Mouse (Mus musculus) liver, adult 2 months (tissue): ENCODE measurements around the gene Commd9. TPM values are rescaled to one million over a fixed set of nuclear protein-coding genes. Genes with fewer than 3 reads are reported as not detected.

Experiments used
- DNase-seq: peaks from one replicate; pipeline ENCODE4 v3.0.0-alpha.2; 2011; ENCODE audit warnings: low read depth, low spot score; ENCODE audit errors: extremely low read depth
- H3K27ac ChIP-seq: fragments of 200-500 bp; replicated peaks from 2 replicates; pipeline ENCODE4 v1.5.1; 2012; ENCODE audit warnings: low read depth, mild to moderate bottlenecking, control low read depth, inconsistent platforms, low read length; ENCODE audit not compliant: insufficient read depth
- H3K27me3 ChIP-seq: fragments of 200-500 bp; 2 replicates; pipeline ENCODE4 v1.6.1; 2012; ENCODE audit warnings: mild to moderate bottlenecking, moderate library complexity, low read length, inconsistent platforms; ENCODE audit not compliant: control insufficient read depth, insufficient read depth
- H3K36me3 ChIP-seq: fragments of 200-500 bp; 2 replicates; pipeline ENCODE4 v1.6.1; 2012; ENCODE audit warnings: low read length, inconsistent platforms; ENCODE audit not compliant: control insufficient read depth, insufficient read depth
- H3K4me1 ChIP-seq: fragments of 200-500 bp; 2 replicates; pipeline ENCODE4 v1.6.1; 2011; ENCODE audit warnings: low read length; ENCODE audit not compliant: control insufficient read depth, insufficient read depth
- H3K4me3 ChIP-seq: fragments of 200-500 bp; 2 replicates; pipeline ENCODE4 v1.5.1; 2011; ENCODE audit warnings: low read depth, mild to moderate bottlenecking, control low read depth, low read length, moderate library complexity; ENCODE audit not compliant: insufficient read depth
- H3K79me2 ChIP-seq: fragments of 200-500 bp; 2 replicates; pipeline ENCODE4 v1.6.1; 2012; ENCODE audit warnings: inconsistent platforms, mild to moderate bottlenecking, low read length, moderate library complexity; ENCODE audit not compliant: control insufficient read depth, insufficient read depth
- H3K9ac ChIP-seq: fragments of 200-500 bp; 2 replicates; pipeline ENCODE4 v1.6.1; 2012; ENCODE audit warnings: low read depth, mild to moderate bottlenecking, control low read depth, inconsistent platforms, low read length
- CTCF ChIP-seq: fragments of 200-500 bp; IDR thresholded peaks from 2 replicates; pipeline ENCODE4 v1.5.1; 2011; ENCODE audit warnings: low read depth, low read length, control low read depth
- POLR2A ChIP-seq: fragments of 200-500 bp; IDR thresholded peaks from 2 replicates; pipeline ENCODE4 v1.6.1; 2011; ENCODE audit warnings: low read length, control low read depth; ENCODE audit not compliant: insufficient read depth; ENCODE audit errors: extremely low read depth
- WGBS: fragments of 180-500 bp; shearing (Covaris S2); methylation state at CpG from one replicate; pipeline ENCODE4 v1.1.7; 2018; 5-methylcytosine and 5-hydroxymethylcytosine counted together
- polyA plus RNA-seq: library from polyadenylated mRNA; depleted of rRNA; stranded (reverse); fragments of >200 nt; gene quantifications from 2 replicates; pipeline ENCODE4 v1.2.3, GENCODE M21; 2012
- total RNA-seq: library from RNA; depleted of rRNA; stranded (reverse); fragments of >200 nt; gene quantifications from 2 replicates; pipeline ENCODE4 v1.2.3, GENCODE M21; 2014

The Commd9 gene
- total and polyA plus RNA-seq, 2 experiments = 26.6 to 44.1 TPM

DNA sequence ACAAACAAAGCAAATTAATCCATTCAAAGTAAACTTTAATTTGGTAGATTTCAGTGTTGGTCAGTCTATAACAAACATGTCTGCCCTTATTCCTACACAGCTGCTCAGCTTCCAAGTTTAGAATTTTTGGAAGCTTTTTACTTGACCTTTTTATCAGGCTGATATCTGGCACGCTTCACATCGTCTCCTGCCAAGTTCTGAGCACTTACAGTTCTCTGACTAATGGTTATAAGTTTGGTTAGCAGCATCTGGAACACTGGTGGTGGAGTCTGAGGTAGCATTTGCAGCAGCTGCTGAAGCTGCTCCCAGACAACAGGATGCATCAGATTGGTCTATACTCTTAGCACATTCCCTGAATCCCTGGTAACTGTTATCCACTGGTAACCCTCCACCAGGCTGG, 1.8 kb upstream of the Commd9 start:
- no peaks in the 10 kb centered on the region for H3K36me3 ChIP-seq
- H3K79me2 ChIP-seq = peaks cover 10% of the 10 kb centered on the region; the same call in 1 of the 2 replicates
- no peaks in the 10 kb centered on the region for H3K27me3 ChIP-seq
- DNase-seq = peak; percentile 68
- 24% methylated on average over 2 of the region's 2 CpGs for WGBS
- 0 out of 2 replicates have a peak, but pooled peaks cover 3% of the 10 kb centered on the region for H3K4me1 ChIP-seq
- H3K27ac ChIP-seq = no peak overlapping the region
- H3K9ac ChIP-seq = no peak overlapping the region
- no peak overlapping the region for H3K4me3 ChIP-seq
- TF ChIP-seq CTCF (no peak), POLR2A (no peak)

DNA sequence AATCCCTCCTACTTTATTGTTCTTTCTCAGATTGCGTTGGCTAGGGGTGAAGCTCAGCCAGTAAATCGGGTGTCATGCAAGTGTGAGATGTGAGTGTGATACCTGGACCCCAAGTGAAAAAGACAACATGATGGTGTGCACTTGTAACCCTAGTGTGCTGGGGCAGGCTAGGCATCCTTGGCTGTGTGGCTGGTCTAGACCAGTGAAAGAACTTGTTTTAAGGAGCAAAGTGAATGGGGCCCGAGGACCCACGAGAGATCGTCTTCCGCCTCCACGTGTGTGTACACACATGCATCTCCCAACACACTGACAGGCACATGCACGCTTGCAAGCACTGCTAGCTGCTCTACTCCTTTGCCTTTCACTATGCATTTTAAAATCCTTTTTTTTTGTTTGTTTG, 2.8 kb downstream of the Commd9 start:
- Histone ChIP-seq H3K27ac (no peak overlapping the region), H3K79me2 (peaks cover 19% of the 10 kb centered on the region; the same call in 1 of the 2 replicates), H3K4me1 (0 out of 2 replicates have a peak, but pooled peaks cover 3% of the 10 kb centered on the region), H3K9ac (no peak overlapping the region), H3K4me3 (no peak overlapping the region), H3K36me3 (no peaks in the 10 kb centered on the region), H3K27me3 (no peaks in the 10 kb centered on the region)
- no peak for TF ChIP-seq POLR2A
- no peak for TF ChIP-seq CTCF
- no peak for DNase-seq
- WGBS = 93% methylated on average over 8 of the region's 8 CpGs

DNA sequence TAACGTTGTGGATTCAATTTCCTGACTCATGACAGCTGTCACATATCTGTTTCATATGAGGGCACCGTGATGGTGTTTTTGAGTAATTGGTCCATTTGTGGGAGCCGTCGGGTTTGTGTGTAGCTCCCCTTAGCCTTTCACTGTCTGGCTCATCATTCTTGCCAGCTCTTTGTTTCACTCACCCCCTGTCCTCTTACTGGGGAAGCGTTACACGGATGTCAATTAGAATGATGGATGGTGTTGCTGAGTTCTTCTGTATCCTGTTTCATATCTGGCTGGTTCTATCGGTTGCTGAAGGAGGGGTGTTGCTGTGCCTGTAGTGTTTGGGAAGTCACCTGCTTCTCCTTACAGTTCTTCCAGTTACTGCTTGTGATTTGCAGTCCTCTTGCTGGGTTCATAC, 5.1 kb downstream of the Commd9 start:
- Histone ChIP-seq H3K27me3 (no peaks in the 10 kb centered on the region), H3K4me1 (0 out of 2 replicates have a peak, but pooled peaks cover 3% of the 10 kb centered on the region), H3K79me2 (peaks cover 22% of the 10 kb centered on the region; the same call in 1 of the 2 replicates), H3K4me3 (no peak overlapping the region), H3K27ac (no peak overlapping the region), H3K9ac (no peak overlapping the region), H3K36me3 (no peaks in the 10 kb centered on the region; the same call in 1 of the 2 replicates)
- WGBS = 75% methylated on average over 7 of the region's 7 CpGs
- DNase-seq = no peak
- no peak for TF ChIP-seq CTCF
- TF ChIP-seq POLR2A = no peak

DNA sequence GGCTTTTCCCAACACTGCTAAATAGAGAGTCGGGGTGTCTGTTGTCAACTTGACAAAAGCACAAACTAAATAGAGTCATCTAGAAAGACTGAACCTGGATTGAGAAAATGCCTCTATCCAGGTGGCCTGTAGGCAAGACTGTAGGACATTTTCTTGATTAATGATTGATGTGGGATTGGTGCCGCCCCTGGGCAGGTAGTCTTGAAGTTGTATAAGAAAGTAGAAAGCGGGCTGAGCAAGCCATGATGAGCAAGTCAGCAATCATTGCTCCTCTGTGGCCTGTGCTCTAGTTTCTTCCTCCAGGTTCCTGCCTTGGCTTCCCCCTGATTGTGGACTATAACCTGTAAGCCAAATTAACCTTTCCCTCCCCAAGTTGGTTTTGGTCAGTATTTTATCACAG, 8.1 kb downstream of the Commd9 start:
- no peak overlapping the region for H3K27ac ChIP-seq
- TF ChIP-seq POLR2A (no peak), CTCF (no peak)
- H3K4me3 ChIP-seq = no peak overlapping the region
- 89% methylated on average over 3 of the region's 3 CpGs for WGBS
- H3K79me2 ChIP-seq = peaks cover 12% of the 10 kb centered on the region; the same call in 1 of the 2 replicates
- H3K4me1 ChIP-seq = no peaks in the 10 kb centered on the region
- no peaks in the 10 kb centered on the region for H3K27me3 ChIP-seq
- no peak overlapping the region for H3K9ac ChIP-seq
- peaks cover 4% of the 10 kb centered on the region; the same call in 1 of the 2 replicates for H3K36me3 ChIP-seq
- no peak for DNase-seq

DNA sequence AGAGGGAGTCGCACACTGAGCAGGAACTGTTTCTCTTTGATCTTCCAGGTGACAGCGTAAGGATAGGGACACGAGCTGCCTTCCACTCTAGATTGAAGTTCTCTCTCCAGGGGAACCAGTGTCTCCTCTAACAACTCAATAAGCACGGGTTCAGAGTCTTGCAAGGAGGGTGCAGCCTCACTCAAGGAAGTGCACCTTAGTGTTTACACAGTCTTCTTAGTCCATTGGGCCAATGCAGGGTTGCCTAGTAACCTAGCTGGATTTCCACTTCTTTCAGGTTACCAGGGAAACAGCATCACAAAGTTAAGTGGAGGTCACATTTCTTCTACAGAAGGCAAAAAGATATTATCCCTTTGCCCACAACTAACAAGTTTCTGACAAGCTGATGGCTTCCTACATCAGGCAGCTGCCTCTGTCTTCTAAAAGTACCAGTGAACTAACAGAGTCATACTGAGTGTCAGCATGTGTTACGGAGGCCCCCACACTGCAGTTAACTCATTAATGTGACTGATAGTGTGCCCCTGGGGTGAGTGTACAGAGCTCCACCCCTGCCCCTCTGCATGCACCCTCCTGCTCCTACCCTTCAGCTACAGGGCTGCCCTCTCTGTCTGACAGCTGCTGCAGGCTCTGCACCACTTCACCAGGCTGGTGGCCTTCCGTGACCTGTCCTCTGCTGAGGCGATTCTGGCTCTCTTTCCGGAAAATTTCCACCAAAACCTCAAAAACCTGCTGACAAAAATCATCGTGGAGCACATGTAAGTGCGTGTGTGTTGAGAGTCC, 10.6 kb downstream of the Commd9 start:
- no peak for DNase-seq
- H3K9ac ChIP-seq = no peak overlapping the region
- peaks cover 4% of the 10 kb centered on the region; the same call in 1 of the 2 replicates for H3K36me3 ChIP-seq
- TF ChIP-seq CTCF (no peak), POLR2A (no peak)
- peaks cover 8% of the 10 kb centered on the region; the same call in 1 of the 2 replicates for H3K79me2 ChIP-seq
- H3K27me3 ChIP-seq = no peaks in the 10 kb centered on the region
- no peak overlapping the region for H3K4me3 ChIP-seq
- H3K4me1 ChIP-seq = no peaks in the 10 kb centered on the region
- no peak overlapping the region for H3K27ac ChIP-seq
- WGBS = 84% methylated on average over 10 of the region's 10 CpGs

DNA sequence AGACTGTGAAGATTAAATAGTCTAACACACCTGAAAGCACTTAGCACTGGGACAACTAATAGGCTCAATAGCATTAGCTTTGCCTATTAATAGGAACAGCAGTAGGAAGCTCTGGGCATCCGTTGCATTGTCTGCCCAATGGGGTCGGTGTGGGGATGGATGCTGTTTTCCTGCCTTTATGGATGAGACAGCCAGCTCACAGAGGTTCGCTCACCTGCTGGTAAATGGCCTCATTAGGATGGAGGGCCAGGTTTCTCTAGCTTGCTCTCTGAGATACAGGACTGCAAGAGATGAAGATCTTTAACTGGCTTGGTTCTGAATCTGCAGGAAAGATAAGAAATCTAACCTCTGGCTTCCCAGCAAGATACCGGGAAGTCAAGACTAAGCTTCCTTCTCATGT, 16.1 kb downstream of the Commd9 start:
- no peak for DNase-seq
- WGBS = 89% methylated on average over 4 of the region's 4 CpGs
- peaks cover 7% of the 10 kb centered on the region; the same call in 1 of the 2 replicates for H3K4me1 ChIP-seq
- H3K4me3 ChIP-seq = no peak overlapping the region
- H3K9ac ChIP-seq = no peak overlapping the region
- TF ChIP-seq POLR2A (no peak), CTCF (no peak)
- H3K27me3 ChIP-seq = no peaks in the 10 kb centered on the region
- no peak overlapping the region for H3K27ac ChIP-seq
- H3K36me3 ChIP-seq = peaks cover under 1% of the 10 kb centered on the region; the same call in 1 of the 2 replicates
- H3K79me2 ChIP-seq = no peaks in the 10 kb centered on the region
